Mouse (Mus musculus) kidney, adult 2 months (tissue): Measurements from ENCODE around the gene Rnase13. TPM values are rescaled to one million over a fixed set of nuclear protein-coding genes. Genes with fewer than 3 reads are reported as not detected.

Source experiments
- DNase-seq: peaks from one replicate; pipeline ENCODE4 v3.0.0; 2021
- H3K27ac ChIP-seq: fragments of 200-500 bp; 2 replicates; pipeline ENCODE4 v1.5.1; 2012; ENCODE audit warnings: low read depth, low read length, control low read depth, inconsistent platforms; ENCODE audit not compliant: insufficient read depth
- H3K27me3 ChIP-seq: fragments of 200-500 bp; replicated peaks from 2 replicates; pipeline ENCODE4 v1.6.1; 2012; ENCODE audit warnings: mild to moderate bottlenecking, moderate library complexity, low read length, inconsistent platforms; ENCODE audit not compliant: control insufficient read depth, insufficient read depth
- H3K36me3 ChIP-seq: fragments of 200-500 bp; 2 replicates; pipeline ENCODE4 v1.6.1; 2012; ENCODE audit warnings: mild to moderate bottlenecking, moderate library complexity, low read length, inconsistent platforms; ENCODE audit not compliant: control insufficient read depth, insufficient read depth
- H3K4me1 ChIP-seq: fragments of 200-500 bp; 2 replicates; pipeline ENCODE4 v1.6.1; 2011; ENCODE audit warnings: low read length; ENCODE audit not compliant: control insufficient read depth, insufficient read depth
- H3K4me3 ChIP-seq: fragments of 200-500 bp; 2 replicates; pipeline ENCODE4 v1.5.1; 2011; ENCODE audit warnings: mild to moderate bottlenecking, low read depth, low read length, control low read depth; ENCODE audit not compliant: insufficient read depth
- CTCF ChIP-seq: fragments of 200-500 bp; conservative IDR thresholded peaks from 2 replicates; pipeline ENCODE4 v1.5.1; 2011; ENCODE audit warnings: low read depth, mild to moderate bottlenecking, control low read depth, low read length, moderate library complexity, mixed read lengths; ENCODE audit not compliant: insufficient read depth, insufficient read length
- POLR2A ChIP-seq: fragments of 200-500 bp; IDR thresholded peaks from one replicate; pipeline ENCODE4 v1.6.1; 2011; ENCODE audit warnings: low read depth, low read length, control low read depth
- WGBS: fragments of 180-500 bp; shearing (Covaris S2); methylation state at CpG from one replicate; pipeline ENCODE4 v1.1.7; 2018; 5-methylcytosine and 5-hydroxymethylcytosine counted together
- polyA plus RNA-seq: library from polyadenylated mRNA; depleted of rRNA; stranded (reverse); fragments of >200 nt; gene quantifications from 2 replicates; pipeline ENCODE4 v1.2.3, GENCODE M21; 2012

Rnase13 gene
- polyA plus RNA-seq, 1 experiment, result not detected

DNA sequence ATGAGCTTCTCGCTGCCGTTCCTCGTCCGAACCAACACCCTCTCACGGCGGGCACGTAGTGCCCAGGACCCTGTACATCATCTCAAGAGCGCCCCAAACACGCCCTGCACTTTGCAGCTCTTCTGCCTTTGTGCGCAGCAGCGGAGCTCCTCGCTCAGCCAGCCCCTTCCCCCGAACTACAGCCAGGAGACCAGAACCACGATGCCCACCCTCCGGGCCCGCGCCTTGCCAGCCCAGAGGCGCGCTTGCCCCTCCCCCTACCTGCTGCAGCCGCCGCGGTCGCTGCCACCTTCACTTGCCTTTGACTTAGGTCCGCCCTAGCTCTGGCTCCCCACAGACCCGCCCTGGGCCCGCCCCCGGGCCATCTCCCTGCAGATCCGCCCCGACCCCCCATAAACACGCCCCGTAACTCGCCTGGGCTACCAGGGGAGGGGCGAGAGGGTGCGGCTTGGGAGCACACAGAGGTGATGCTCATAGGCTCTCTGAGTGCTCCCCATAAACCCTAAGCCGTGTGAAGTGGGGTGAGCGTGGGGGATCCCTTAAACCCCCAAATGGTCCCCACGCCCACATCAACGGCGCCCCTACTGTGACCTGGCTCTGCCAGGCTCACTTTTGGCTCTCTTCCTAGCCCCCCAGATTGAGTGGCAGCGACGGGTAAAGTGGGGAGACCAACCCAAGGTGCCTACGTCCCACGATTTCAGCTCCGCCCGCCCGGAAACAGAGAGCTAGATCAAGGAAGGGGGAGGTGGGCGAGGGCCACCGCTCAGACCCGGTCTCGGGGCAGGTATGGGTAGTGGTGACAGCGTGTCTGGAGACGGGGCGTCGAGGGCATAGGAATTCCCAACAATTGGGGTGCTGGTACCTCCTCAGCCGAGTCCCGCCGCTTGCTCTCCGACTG lies 9.3 kb downstream of the Rnase13 start:
- peak overlapping the region; percentile 78 for H3K27ac ChIP-seq
- DNase-seq, result peak; percentile 92
- WGBS, result 1% methylated on average over 58 of the region's 58 CpGs
- no peak for TF ChIP-seq POLR2A
- no peaks in the 10 kb centered on the region for H3K27me3 ChIP-seq
- H3K4me3 ChIP-seq, result peak overlapping the region; percentile 51
- H3K36me3 ChIP-seq, result no peaks in the 10 kb centered on the region
- 0 out of 2 replicates have a peak, but pooled peaks cover 2% of the 10 kb centered on the region for H3K4me1 ChIP-seq

DNA sequence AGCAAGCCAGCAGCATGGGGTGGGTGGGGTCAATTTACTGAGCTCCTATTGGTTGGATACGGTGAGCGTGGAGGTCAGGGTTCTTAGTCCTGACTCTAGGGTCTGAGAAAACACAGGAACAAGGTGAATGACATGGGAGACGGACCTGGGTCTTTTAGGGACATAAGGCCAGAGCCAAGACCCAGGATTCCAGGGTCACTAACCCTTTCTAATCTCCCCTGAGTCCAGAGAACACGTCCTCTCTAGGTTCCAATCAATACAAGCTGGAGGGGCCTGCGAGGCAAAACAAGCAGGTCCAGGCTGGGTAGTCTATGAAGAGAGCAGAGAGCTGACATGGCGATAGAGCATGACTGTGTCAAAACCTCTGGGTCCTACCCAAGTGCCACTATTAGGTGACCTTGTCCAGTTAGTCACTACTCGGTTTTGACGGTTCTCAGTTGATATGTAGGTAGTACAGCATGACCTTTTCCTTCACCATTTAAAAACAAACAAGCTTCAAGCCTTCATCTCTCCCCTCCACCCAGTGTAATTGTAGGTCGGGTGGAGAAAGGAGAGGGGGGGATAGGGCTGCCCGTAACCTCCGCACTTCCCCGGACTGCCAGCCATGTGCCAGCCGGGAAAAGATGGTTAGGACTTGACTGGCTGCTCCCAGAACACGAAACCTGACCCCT lies 10.0 kb downstream of the Rnase13 start:
- H3K4me1 ChIP-seq, result 0 out of 2 replicates have a peak, but pooled peaks cover 2% of the 10 kb centered on the region
- no peaks in the 10 kb centered on the region for H3K27me3 ChIP-seq
- H3K36me3 ChIP-seq, result no peaks in the 10 kb centered on the region
- H3K4me3 ChIP-seq, result peak overlapping the region; percentile 51
- DNase-seq, result peak; percentile 78
- peak overlapping the region; percentile 53 for H3K27ac ChIP-seq
- WGBS, result 21% methylated on average over 14 of the region's 14 CpGs
- TF ChIP-seq POLR2A (no peak), CTCF (no peak)

DNA sequence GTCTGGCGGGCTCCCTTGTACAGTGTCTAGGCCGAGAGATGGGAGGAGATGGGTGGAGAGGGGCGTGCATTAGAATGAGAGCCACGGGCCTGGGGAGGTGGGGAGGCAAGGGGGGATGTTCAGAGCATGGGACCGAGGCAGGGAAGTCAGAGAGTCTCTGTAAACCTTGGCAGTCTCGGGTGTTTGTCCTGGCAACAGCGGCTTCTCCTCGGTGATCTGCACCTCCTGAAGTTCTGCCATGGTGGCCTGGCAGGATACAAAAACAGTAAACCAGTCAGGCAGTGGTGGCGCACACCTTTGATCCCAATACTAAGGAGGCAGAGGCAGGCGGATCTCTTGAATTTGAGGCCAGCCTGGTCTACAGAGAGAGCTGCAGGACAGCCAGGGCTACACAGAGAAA lies 11.3 kb downstream of the Rnase13 start:
- Histone ChIP-seq H3K36me3 (no peaks in the 10 kb centered on the region), H3K27ac (no peak overlapping the region), H3K4me3 (no peak overlapping the region), H3K27me3 (no peaks in the 10 kb centered on the region), H3K4me1 (0 out of 2 replicates have a peak, but pooled peaks cover 2% of the 10 kb centered on the region)
- DNase-seq, result no peak
- TF ChIP-seq POLR2A (no peak), CTCF (no peak)
- 88% methylated on average over 10 of the region's 10 CpGs for WGBS

DNA sequence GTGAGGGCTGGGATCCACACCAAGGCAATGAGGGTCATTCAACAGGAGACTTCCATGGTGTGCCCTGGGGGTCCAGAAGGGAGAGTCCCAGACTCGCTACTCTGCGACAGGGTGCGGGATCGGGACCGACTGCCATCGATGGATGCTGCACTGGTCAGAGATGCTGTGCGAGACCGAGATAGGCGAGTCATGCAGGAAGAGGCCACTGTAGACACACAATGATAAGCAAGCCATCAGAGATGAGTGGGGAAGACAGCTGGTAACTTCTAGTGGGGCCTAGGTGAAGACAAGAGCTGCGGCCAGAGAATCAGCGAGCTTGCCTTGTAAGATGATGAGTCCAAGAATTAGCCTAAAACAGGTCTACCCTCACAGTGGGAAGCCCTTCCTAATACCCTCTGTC lies 16.5 kb downstream of the Rnase13 start:
- H3K27ac ChIP-seq, result no peak overlapping the region
- TF ChIP-seq CTCF (no peak), POLR2A (no peak)
- no peak overlapping the region for H3K4me3 ChIP-seq
- no peaks in the 10 kb centered on the region for H3K4me1 ChIP-seq
- 98% methylated on average over 11 of the region's 11 CpGs for WGBS
- DNase-seq, result no peak
- H3K36me3 ChIP-seq, result no peaks in the 10 kb centered on the region
- no peaks in the 10 kb centered on the region for H3K27me3 ChIP-seq

DNA sequence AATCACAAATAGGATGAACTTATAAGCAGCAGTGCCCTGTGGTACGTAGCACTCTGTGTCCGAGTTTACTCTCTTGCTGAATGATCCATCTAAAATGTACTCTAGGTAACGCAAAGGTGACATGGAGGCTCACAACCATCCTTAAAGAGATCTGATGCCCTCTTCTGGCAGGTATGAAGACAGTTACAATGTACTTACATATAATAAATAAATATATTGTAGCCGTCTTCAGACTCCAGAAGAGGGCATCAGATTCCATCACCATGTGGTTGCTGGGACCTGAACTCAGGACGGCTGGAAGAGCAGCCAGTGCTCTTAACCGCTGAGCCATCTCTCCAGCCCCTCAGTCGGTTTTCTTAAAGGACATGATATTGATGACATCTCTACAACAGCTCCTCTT lies 17.9 kb downstream of the Rnase13 start:
- no peak overlapping the region for H3K4me3 ChIP-seq
- WGBS, result 58% methylated on average over 7 of the region's 7 CpGs
- H3K27me3 ChIP-seq, result no peaks in the 10 kb centered on the region
- no peaks in the 10 kb centered on the region for H3K36me3 ChIP-seq
- no peaks in the 10 kb centered on the region for H3K4me1 ChIP-seq
- DNase-seq, result peak; percentile 12
- H3K27ac ChIP-seq, result no peak overlapping the region
- TF ChIP-seq CTCF (no peak), POLR2A (no peak)

DNA sequence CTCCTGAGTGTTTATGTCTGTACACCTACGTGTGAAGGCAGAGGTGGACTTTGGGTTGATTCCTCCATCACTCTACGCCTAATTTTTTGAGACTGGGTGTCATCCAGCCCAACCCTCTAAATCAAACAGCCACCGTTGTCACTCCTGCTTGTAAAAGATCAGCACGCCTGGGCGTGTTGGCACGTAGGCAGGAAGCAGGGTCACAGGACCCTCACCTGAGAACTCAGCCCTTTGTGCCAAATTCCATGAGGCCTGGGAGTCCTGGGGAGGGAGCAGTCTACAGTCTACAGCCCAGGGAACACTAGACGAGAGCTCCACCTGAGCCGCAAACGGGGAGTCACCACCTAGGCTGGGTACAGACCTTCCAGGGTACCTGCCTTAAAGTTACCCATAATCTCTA lies 18.8 kb downstream of the Rnase13 start:
- Histone ChIP-seq H3K27me3 (no peaks in the 10 kb centered on the region), H3K27ac (no peak overlapping the region), H3K4me3 (no peak overlapping the region), H3K4me1 (no peaks in the 10 kb centered on the region), H3K36me3 (no peaks in the 10 kb centered on the region)
- TF ChIP-seq CTCF (no peak), POLR2A (no peak)
- 85% methylated on average over 9 of the region's 9 CpGs for WGBS
- DNase-seq, result no peak
